Mouse (Mus musculus) urinary bladder, postnatal 4 days (tissue): Measurements from ENCODE around the gene AI464131.

Experiments used
- DNase-seq, 2 experiments: peaks; one replicate each; pipeline ENCODE4 v3.0.0; 2021 to 2022; ENCODE audit warnings: low spot score in 2 of 2

The AI464131 gene

DNA sequence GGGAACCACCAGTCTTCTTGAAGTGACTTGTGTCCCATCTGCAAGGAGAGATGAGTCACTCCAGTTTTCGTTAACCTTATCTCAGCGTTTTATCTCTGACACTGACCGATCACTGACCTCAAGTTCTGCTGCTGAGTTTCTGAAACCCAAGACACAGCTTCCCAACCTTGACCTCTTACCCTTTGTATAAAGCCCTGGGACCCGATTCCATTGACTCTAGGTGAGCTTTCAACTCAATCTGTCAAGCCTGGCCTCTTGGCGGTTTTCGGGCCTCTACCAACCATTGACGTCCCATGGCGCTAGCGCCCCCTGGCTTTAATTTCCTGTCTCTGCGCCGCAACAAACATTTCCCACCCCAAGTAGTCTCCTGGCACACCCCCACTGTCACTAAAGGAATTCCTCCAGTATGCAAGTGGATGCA, 2.3 kb upstream of the AI464131 start:
- no peak for DNase-seq

DNA sequence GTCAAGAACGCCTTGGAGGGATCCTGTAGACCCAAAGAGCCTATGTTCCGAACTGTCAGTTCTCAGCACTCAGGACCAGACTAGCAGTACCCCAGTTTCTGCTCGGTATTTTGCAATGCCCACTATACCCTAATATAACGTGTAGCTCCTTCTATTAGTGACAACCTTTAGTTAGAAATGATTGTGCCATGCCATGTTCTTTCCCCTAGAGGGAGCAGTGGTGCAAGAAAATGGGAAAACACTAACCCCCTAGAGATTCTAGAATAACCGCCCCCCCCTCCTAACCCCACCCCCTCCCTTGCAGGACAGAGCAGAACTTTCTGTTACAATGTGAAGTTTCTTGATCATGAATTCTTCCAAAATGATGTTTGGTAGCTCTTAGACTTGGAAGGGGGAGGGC, 1.4 kb upstream of the AI464131 start:
- no peak for DNase-seq

DNA sequence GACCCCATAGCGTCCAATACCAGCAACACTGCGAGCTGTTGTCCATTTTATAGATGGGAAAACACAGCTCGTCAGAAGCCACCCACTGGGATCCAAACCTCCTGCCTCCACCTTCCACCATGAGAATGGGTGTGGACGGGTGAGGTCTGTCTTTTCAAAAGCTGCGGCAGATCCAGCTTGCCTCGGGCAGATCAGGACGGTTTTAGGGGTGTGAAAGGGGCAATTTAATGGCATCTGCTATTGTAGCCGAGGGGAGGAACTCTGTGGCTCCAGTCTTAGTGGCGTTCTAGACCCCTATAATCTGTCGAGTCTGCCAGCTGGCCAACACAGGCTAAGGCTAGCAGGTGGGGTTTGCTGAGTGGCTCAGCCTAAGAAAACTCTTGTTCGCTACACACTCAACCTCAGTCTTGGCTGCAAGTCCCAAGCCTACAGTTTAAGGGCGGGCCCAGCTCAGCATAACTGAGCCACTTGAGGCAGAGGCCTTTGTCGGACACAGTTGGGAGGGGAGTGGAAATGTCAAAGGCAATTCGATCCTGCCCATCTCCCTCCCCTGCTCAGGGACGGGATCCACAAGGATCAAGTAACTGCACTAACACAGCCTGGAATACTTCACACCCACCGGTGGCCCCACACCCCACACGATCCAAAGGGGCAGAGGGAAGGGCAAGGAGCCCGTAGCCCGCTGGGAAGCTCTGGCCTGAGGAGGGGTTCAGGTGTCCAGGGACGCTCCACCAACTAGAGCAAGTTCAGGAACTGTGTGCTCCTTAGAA, 520 bp downstream of the AI464131 start:
- peak in 1 of 2 experiments; percentile 34 for DNase-seq

DNA sequence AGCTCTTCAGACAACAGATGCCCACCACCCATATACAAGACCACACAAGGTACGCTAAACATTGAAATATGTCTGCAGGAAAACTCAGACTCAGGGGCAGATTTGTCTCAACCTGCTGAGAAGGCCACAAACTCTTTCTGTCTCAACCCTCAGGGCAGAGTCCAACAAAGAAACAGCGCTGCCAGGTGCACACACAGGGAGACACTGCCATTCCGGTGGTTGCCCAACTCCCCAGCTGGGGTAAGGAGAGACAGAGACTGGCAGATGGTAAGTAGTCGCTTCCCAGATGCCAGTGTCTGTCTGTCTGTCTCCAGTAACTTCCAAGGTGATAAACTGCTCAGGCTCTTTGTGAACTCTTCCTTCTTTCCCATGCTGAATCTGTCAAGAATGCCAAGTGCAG, 2.1 kb downstream of the AI464131 start:
- DNase-seq: no peak

DNA sequence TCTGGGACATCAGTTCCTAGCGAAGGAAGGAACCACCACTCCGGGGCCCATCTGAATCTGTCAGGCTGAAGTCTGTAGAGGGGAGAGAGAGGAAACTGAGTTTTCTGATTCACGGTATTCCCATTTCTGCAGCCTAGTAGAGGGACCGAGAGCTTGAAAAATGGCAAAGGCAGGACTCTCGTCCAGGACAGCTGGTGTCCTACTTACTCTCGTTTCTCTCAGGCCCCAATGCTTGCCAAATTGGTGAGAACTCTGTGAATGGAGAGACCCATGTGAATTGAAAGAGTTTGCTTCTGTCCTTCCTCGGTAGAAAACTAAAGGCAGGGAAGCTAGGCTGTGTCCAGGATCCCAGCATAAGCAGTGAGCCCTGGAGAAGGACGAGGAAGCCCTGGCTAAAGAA, 3.3 kb downstream of the AI464131 start:
- DNase-seq: no peak

DNA sequence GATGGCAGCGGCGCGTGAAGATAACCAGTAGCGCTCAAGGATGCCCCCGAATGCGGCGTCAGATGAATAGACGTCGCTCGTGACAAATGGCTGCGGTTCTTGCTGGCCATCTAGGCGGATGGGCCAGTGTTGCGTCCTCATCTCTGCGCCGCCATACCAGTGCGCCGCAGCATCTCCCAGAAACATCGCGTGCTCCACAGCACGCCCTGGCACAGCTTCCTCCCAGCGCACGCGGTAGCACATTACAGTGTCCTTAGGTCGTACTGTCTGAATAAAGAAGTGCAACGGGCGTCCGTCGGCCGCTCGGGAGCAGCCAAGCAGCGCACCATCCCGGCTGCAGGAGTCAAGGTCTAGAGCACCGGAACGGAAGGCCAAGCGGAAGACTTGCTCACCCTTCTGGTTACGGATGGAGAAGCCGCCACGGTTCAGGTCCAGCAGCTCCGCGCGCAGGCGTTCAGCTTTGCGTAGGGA, 3.9 kb downstream of the AI464131 start:
- no peak for DNase-seq

DNA sequence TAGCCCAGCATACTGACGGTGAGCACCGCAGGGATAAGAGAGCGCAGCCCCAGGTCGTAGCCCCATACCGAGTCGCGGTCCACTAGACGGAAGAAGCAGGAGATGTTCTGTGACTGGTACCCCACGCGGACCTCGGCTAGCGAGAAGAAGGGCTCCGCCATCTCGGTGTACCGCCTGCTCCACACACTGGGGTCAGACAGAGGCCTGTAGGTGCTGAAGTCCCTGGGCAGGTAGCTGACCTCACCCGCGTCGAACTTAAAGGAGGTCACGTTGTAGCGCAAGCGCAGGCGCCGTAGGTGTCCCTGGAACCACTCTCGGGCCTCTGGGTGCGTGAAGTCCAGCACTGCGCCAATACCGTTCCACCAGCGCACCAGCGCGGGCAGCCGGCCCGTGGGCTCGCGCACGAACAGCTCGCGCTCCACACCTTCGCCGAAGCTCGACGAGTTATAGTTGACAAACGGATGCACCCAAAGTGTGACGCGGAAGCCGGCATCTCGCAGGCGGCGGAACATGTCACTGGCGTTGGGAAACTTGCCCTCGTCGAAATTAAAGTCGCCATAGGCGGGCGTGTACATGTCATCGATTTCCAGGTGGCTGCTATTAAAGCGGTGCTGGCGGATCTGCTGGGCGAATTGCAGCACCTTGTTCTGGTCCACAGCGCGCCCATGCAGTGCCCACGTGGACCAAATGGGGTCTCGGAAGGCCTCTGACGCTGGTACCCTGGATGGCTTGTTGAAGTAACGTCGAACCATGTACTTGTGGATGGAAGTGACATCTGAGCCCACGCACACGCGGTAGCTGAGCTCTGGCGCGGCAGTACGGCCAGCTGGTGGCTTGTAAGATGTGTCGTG, 4.7 kb downstream of the AI464131 start:
- DNase-seq: no peak

DNA sequence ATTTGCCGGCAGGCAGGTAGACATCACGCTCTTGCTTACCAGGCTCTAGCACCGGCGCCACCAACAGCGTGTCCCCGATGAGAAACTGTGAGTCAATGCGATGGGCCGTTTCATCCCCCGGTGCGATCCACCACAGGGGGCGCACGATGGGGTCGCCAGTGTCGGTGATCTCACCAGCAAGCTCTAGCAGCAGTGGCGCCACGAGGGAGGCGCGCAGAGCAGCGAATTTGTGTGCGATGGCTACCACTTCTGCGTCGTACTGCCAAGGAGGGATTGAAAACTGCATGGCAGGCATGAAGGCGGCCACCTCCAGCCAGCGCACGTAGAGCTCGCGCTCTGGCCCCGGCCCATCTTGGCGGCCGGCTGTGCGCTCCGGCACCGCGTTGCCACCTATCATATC, 5.3 kb downstream of the AI464131 start:
- no peak for DNase-seq

DNA sequence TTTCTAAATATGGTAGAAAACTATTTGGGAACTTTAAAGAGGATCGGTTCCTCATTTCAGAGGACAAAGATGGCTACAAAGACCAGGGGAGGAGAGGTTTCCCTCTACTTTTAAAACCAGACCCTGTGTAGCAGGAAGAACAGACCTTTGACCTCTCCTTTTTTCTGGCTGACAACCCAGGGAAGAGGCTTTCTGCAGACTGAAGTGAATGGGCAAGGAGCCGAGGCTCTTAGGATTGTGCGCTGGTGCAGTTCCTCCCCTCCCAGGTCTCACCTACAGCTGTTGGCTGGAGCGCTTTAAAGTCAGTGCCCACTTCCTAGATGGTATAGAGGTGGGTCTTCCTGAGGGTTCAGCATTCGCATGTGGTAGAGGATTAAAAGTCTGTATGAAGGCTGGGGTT, 5.8 kb downstream of the AI464131 start:
- no peak for DNase-seq

DNA sequence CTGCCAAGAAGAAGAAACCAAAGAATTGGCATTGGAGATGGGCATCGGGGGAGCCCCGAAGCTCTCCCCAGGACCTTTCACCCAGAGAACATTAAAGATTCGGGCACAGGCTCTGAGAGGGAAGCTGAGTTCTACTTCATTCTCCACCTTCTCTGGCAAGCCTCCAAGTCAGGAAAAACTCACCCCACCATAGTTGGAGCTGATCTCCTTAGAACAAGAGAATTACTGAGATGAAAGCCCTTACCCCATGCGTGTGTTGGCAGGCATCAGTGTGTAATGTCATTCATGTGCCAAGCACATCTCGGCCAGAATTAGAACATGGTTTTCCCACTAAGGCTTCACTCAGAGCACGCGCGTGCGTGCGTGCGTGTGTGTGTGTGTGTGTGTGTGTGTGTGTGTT, 7.0 kb downstream of the AI464131 start:
- DNase-seq: no peak

DNA sequence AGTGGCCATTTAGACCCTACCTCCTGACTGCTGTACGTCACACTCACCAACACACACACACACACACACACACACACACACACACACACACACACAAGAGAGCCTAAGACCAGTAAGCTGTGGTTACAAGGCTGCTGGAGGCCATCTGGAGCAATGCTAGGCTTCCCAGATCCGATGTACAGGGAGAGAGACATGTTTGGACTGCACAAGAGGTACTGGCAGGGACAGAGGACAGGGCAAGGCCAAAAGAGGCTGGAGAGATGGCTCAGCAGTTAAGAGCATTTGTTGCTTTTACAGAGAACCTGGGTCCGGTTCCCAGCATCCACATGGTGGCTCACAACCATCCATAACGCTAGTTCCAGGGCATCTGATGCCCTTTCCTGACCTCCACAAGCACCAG, 7.8 kb downstream of the AI464131 start:
- DNase-seq: no peak

DNA sequence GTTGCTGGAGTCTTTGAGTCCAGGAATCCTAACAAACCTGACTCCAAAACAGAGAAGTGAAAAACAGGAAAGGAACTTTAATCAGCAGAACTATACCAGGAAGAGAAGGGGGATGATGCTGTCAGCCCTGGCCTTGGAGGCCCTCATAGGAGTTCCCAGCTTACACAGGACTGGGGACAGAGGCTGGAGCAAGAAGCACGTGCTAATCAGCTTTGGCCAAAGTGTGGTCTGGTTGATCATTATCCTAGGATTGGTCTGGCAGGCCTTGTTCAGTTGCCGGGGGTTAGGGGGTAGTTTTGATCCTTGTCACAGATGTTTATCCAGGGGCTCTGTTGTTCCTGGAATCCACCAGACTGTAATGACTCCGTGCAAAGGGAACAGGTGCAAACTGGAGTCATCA, 8.5 kb downstream of the AI464131 start:
- DNase-seq: no peak

DNA sequence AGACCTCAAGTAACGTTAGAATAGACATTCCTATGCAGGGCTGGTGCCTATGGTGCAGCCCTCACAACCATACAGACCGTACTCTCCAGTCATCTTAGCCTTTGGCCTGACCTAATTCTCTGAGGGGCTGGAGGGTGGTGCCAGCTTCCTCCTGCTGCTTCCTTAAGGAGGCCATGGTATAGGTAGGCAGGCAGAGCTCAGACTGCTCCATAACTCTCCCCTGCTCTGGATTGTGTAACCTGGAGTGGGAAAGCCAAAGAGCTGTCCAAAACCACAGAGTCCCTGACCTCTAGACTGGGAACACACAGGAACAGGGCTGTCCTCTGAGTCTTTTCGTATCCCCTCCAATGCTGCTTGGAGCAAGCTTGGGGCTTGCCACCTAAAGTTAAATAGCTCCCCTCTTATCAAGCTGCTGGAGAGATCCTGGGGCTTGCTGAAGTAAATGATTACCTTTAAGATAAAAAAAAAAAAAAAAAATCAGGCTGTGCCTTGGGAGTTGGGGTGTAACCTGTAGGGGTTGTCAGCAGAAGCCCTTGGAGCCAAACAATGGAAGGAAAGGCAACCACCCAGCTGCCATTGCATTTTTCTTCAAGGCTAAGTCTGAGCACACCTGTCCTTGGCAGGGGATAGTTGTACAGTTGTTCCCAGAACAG, 9.3 kb downstream of the AI464131 start:
- DNase-seq: no peak

DNA sequence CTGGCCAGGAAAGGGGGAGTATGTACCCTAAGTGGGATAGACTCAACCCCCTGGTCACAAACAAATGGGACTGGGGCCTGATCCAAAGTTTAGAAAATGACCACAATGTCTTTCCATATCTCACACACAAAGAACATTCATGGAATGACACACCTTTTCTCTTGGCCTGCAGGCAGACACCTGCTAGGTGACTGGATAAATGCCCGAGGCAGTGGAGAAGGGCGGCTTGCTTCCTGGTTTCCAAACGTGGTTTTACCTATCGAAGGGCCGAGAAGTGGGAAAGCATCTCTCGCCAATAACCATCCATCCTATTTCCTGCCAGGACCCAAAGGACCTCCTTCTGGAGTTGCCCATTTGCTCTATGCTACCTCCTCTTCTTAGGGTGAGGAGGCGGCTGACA, 9.9 kb downstream of the AI464131 start:
- DNase-seq: no peak

DNA sequence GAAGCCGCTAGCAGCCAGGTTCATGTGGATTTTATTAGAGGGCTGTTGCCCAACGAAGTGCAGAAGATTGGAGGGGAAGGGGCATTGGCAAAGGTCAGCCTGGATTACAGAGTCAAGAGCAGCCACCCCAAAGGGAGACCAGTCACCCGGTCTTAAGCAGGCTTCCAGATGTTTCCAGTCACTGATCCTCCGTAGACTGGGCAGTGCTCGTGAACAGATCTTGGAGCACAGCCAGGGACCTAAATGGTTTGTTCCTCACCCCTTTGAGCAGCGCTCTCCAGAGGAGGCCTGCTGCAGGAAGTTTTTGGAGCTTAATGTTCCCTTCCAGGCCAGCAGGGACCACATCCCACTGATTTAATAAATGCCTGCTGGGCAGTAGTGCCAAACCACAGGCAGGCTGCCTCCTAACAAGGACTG, 21.3 kb downstream of the AI464131 start:
- DNase-seq: peak; percentile 69

DNA sequence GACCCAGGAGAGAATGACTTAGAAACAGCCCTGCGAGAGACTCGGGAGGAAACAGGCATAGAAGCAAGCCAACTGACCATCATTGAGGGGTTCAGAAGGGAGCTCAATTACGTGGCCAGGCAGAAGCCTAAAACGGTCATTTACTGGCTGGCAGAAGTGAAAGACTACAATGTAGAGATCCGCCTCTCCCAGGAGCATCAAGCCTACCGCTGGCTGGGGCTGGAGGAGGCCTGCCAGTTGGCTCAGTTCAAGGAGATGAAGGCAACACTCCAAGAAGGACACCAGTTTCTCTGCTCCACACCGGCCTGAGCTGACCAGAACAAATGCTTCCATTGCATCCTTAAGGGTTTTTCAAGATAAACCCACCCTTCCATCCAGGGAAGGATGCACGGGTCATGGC, 22.6 kb downstream of the AI464131 start:
- peak in 1 of 2 experiments; percentile 75 for DNase-seq

DNA sequence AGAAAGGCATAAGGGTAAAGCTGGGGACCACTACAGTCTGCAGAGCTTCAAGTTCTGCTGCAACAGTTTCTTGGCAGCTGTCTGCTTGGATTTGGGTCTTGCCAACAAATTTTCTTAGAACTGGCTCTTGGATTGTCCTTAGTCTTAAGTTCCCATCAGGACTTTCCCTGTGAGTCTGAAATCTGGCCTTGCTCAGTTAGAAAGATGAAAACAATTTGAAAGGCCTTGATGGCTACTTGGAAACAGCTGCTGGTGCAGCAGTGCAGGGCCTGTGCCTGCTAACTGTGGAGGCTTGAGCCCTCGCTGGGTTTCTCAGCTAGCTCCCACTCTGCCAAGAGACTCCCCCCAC, 23.4 kb downstream of the AI464131 start:
- peak in 1 of 2 experiments; percentile 45 for DNase-seq

DNA sequence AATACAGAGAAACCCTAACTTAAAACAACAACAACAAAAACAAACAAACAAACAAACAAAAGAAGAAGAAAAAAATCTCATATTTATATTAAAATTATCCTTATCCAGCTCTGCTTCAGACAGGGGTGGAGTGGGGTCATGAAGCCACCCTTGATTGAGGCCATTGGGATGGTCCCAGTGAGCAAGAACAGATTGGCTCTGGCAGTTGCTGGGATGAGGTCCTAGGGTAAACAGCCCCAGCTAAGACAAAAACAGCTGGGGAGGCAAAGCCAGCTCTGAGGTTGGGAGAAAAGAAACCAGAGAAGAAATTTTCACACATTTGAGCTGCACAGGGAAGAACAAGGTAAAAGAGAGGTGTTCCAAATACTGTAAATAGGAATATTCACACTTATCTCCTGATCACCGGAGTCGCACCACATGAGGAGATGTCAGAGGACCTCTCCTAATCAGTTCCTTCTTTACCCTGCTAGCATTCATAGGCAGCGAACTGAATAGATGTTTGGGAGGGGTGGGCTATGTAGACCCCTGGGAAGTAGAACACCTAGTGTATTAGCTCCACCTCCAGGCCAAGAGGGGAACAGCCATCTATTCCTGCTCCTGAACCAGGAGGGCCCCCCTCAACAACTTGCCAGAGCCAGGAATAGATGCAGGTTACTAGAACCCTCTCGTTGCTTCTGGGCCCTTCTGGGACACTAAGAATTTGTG, 24.0 kb downstream of the AI464131 start:
- no peak for DNase-seq

DNA sequence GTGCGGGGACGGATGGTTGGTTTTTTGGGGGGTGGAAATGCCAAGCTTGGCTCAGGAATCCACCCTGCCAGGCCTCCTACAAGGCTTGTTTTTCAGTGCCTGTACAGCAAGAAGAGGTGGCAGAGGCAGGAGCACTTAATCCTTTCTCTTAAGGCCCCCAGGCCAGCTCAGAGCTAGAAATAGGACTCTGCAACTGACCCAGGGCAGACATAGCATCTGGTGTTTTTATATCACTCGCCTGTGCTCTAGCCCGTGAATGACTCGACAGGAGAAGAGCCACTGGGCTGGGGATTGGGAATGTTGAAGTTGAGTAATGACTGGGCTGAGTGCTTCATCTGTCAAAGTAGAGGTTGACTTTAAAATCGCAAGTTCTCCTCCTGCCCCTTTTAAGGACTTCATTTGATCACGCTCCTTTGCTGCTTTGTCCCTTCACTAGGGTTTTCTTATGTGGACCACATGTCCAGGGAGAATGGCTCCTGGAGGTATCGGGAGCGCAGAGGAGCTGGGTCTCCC, 25.2 kb downstream of the AI464131 start:
- no peak for DNase-seq

DNA sequence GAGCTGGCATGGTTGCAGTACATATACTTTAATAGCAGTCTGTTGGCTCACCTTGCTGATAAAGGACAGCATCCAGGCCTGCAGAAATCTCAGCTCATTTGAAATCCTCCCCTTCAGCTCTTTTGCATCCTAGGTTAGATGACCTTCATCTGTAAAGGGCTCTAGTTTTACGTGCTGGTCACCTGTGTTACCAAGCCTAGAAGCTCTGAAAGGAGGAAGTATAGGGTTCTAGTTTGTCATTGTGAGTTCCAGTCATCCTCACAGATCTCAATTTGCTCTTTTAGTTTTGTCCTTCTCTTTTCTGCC, 31.5 kb downstream of the AI464131 start:
- DNase-seq: no peak

DNA sequence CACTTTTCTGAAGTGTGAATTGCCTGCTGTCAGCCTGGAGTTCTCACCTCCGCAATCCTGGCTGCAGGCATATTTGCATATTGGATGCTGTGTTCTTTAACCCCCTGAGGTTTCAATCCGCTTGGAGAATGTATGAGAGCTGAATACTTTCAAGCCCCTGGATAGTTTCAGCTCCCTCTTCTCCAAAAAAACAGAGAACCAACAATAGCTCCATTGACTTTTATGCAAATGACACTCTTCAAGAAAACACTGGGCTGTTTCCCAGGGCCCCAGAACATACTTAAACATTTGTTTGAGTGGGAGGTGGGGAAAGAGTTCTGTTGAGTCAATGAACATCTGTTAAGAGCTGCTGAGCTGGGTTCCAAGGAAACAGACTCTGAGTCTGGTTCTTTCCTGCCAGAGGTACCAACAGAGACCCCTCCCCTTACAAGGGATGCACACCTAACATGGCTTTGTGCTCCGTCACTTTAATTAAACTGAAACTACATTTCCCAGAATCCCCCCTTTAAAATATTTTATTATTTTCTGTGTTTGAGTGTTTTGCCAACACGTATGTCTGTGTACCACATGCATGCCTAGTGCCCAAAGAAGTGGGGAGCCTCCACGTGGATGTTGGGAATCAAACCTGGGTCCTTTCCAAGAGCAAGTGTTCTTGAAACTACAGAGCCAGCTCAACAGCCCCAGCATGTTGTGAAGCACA, 32.0 kb downstream of the AI464131 start:
- no peak for DNase-seq
